16 mouse cellular contexts compared by ENCODE assay signal in the genomic region with DNA sequence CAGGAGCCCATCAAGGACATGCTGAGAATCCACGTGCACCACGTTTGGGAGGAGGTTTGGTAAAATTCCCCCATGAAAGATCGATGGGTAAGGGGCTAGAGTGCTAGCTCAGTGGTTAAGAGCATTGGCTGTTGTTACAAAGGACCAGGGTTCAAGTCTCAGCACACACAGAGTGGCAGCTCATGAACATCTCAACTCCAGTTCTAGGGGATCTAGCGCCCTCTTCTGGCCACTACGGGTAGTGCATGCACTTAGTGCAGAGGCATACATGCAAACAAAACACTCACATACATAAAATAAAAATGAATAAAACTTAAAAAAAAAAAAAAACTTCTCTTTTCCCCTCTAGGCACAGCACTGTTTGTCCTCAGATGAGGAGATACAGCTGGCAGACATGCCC. TPM values are rescaled to one million over a fixed set of nuclear protein-coding genes. Genes with fewer than 3 reads are reported as not detected.
DNase-seq lines count a peak whose midpoint lies in the region; ATAC-seq lines count a peak whose summit lies in the region.
"Had no signal": no experiment of that assay in that cellular context is flagged by ENCODE, and none has a peak within 500 bp of the region (broad histone marks: within the 10 kb centered on the region; RNA-seq: fewer than 3 reads in every experiment).

No protein-coding gene starts in this region.

- no peak overlapping the region for H3K4me2 ChIP-seq in hindbrain, embryonic 11.5 days (replicated peaks; ENCODE audit: low read depth, low read length)
- no peak overlapping the region for H3K4me2 ChIP-seq in hindbrain, embryonic 12.5 days (replicated peaks)
- H3K4me2 ChIP-seq: hindbrain, embryonic 14.5 days; limb, embryonic 13.5 days; neural tube, embryonic 13.5 days had no signal

- H3K36me3 ChIP-seq in hindbrain, embryonic 11.5 days (ENCODE audit: control insufficient read depth, insufficient read depth, low read length), result no peaks in the 10 kb centered on the region
- H3K36me3 ChIP-seq in hindbrain, embryonic 12.5 days, result no peaks in the 10 kb centered on the region
- H3K36me3 ChIP-seq: limb, embryonic 13.5 days; neural tube, embryonic 13.5 days had no signal

- intact Hi-C loops in heart, postnatal 36 days (cut with DNase I), result no loop called here

- DNase-seq in hindbrain, embryonic 11.5 days (ENCODE audit: low spot score), result peak; percentile 27
- DNase-seq in retina, embryonic 14.5 days (ENCODE audit: low spot score), result peak; percentile 32
- DNase-seq in retina, postnatal 1 day, result no peak
- peak; percentile 69 for DNase-seq in ZHBTc4 (ENCODE audit: low read depth, low spot score)
- peak; percentile 23 for DNase-seq in mesoderm, embryonic 11.5 days (ENCODE audit: low read depth, low spot score)
- DNase-seq in ovary, postnatal 36 days (ENCODE audit: low spot score), result no peak
- DNase-seq in heart, postnatal 36 days, result no peak
- DNase-seq: adrenal gland, postnatal 36 days; gastrocnemius, postnatal 25 days; right cerebral cortex, postnatal 4 days; thymus, postnatal 14 days had no signal

- H3K9ac ChIP-seq in hindbrain, embryonic 11.5 days (ENCODE audit: low read depth, low read length), result no peak overlapping the region
- no peak overlapping the region for H3K9ac ChIP-seq in hindbrain, embryonic 12.5 days
- H3K9ac ChIP-seq: hindbrain, embryonic 14.5 days; limb, embryonic 13.5 days; neural tube, embryonic 13.5 days had no signal

- no peaks in the 10 kb centered on the region for H3K27me3 ChIP-seq in hindbrain, embryonic 11.5 days (ENCODE audit: control insufficient read depth, insufficient read depth, low read length)
- 0 out of 2 replicates have a peak, but pooled peaks cover 3% of the 10 kb centered on the region for H3K27me3 ChIP-seq in hindbrain, embryonic 12.5 days
- H3K27me3 ChIP-seq: limb, embryonic 13.5 days had no signal

- no peaks in the 10 kb centered on the region for H3K4me1 ChIP-seq in hindbrain, embryonic 11.5 days (replicated peaks; ENCODE audit: control insufficient read depth, insufficient read depth, low read length)
- peaks cover 13% of the 10 kb centered on the region for H3K4me1 ChIP-seq in hindbrain, embryonic 12.5 days
- H3K4me1 ChIP-seq: limb, embryonic 13.5 days had no signal

- WGBS in hindbrain, embryonic 11.5 days, result 75% methylated on average over 5 of the region's 5 CpGs
- 65% methylated on average over 5 of the region's 5 CpGs for WGBS in hindbrain, embryonic 12.5 days

- H3K4me3 ChIP-seq in hindbrain, embryonic 11.5 days (ENCODE audit: low read depth, low read length), result no peak overlapping the region
- H3K4me3 ChIP-seq in hindbrain, embryonic 12.5 days, result no peak overlapping the region
- H3K4me3 ChIP-seq: neural tube, embryonic 13.5 days had no signal

- no peak overlapping the region for H3K27ac ChIP-seq in hindbrain, embryonic 11.5 days (ENCODE audit: low read depth, low read length)
- H3K27ac ChIP-seq in hindbrain, embryonic 12.5 days, result no peak overlapping the region
- H3K27ac ChIP-seq: hindbrain, embryonic 14.5 days; limb, embryonic 13.5 days; neural tube, embryonic 13.5 days had no signal

- no peak for ATAC-seq in hindbrain, embryonic 11.5 days (ENCODE audit: low FRiP score)
- ATAC-seq in hindbrain, embryonic 12.5 days (ENCODE audit: low FRiP score), result no peak

- H3K9me3 ChIP-seq in hindbrain, embryonic 11.5 days (ENCODE audit: control insufficient read depth, low read length), result no peaks in the 10 kb centered on the region
- H3K9me3 ChIP-seq in hindbrain, embryonic 12.5 days (replicated peaks), result no peaks in the 10 kb centered on the region
- H3K9me3 ChIP-seq: limb, embryonic 13.5 days; neural tube, embryonic 13.5 days had no signal

RNA-seq across cellular contexts. Expression of gene Crybb3, which starts 2.7 kb away (rescaled TPM):
- 0.31 and 0.85 TPM in 2 replicates for polyA plus RNA-seq in hindbrain, embryonic 11.5 days (2014; fragmentation: Nextera tagmentation; extraction: Ambion mirVana)
- polyA plus RNA-seq in hindbrain, embryonic 12.5 days (2016; fragmentation: Nextera tagmentation; extraction: Ambion mirVana), result 0.74 and 0.81 TPM in 2 replicates
- 1 to 10 TPM in 1 of 2 experiments, under 1 TPM in 1; 0.28 to 1.8 TPM for total RNA-seq in heart, postnatal 36 days (2021)
- total RNA-seq: megakaryocyte-erythroid progenitor cell, adult 5-6 weeks had no signal

RNA-seq across cellular contexts. Expression of gene Crybb2, which starts 8.8 kb away (rescaled TPM):
- not detected in 2 replicates for polyA plus RNA-seq in hindbrain, embryonic 11.5 days (2014; fragmentation: Nextera tagmentation; extraction: Ambion mirVana)
- not detected in 2 replicates for polyA plus RNA-seq in hindbrain, embryonic 12.5 days (2016; fragmentation: Nextera tagmentation; extraction: Ambion mirVana)
- total RNA-seq in heart, postnatal 36 days (2021), result not detected
- total RNA-seq: adrenal gland, postnatal 36 days; gastrocnemius, postnatal 25 days; megakaryocyte-erythroid progenitor cell, adult 5-6 weeks had no signal
- polyA plus RNA-seq: hindbrain, embryonic 14.5 days; limb, embryonic 13.5 days; neural tube, embryonic 13.5 days had no signal

Comparison
In these comparisons a context has a peak if more than half of its experiments do, and no peak if none do; other contexts are left out.
1. DNase-seq: peak in hindbrain, embryonic 11.5 days (single experiment), retina, embryonic 14.5 days (single experiment), ZHBTc4 (single experiment) and mesoderm, embryonic 11.5 days (single experiment); none in retina, postnatal 1 day (single experiment), ovary, postnatal 36 days (single experiment) and heart, postnatal 36 days (0 of 2).